Mouse (Mus musculus): ENCODE data around the gene Tmem121b. TPM values are rescaled to one million over a fixed set of nuclear protein-coding genes. Genes with fewer than 3 reads are reported as not detected.

The Tmem121b gene
- polyA plus RNA-seq, 1 experiment from 2014 or later: 0.17 TPM

DNA sequence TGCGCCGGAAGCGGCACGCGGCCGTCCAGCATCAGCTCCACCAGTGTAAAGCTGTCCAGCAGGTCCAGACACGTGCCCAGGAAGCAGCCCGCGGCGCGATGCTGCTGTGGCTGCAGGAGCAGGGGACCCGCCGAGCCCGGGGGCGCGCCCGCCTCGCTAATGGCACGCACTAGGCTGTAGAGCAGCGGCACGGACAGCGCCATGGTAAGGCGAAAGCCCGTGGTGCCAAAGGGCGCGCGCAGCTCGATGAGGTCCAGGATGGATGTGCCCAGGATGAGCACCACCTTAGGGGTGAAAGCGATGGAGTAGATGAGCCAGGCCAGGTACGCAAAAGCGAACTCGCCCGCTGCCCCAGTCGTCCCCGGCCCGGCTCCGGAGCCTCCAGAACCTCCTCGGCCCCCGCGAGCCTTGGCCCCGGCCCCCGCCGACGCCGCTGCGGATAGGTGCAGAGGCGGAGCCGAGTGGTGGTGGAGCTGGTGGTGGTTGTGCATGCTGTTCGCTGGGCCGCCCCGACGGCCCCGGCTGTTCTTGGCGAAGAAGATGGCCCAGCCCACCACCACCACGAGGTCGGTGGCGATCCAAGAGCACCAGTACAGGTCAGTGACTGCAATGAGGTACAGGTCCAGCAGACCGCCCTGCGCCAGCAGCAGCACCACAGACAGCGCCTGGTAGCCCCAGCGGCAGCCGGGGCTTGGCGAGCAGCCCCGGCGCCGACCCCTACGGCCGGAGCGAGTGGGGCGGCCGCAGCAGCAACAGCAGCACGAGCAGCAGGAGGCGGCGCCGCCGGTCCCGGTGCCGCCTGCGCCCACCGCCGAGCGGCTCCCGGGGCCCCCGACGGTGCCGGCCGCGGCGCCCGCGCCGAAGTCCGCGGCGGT, 871 bp downstream of the Tmem121b start:
- DNase-seq (peak; percentile 73), ATAC-seq (ENCODE audit: insufficient read depth) (peak; percentile 55; the same call in 1 of the 2 replicates)
- H3K27me3 ChIP-seq (ENCODE audit: insufficient read depth, low read length): peaks cover 26% of the 10 kb centered on the region
- H3K4me3 ChIP-seq (ENCODE audit: low read depth, low read length): peak overlapping the region; percentile 59
- under 1% methylated on average over 94 of the region's 95 CpGs for WGBS
- H3K4me1 ChIP-seq (ENCODE audit: insufficient read depth): 0 out of 2 replicates have a peak, but pooled peaks cover 9% of the 10 kb centered on the region
- H3K4me2 ChIP-seq: peak overlapping the region; percentile 99
- no peaks in the 10 kb centered on the region for H3K9me3 ChIP-seq (ENCODE audit: low read depth, low read length)
- no peak overlapping the region for H3K27ac ChIP-seq (ENCODE audit: low read depth)
- no peaks in the 10 kb centered on the region for H3K36me3 ChIP-seq (ENCODE audit: insufficient read depth)
- TF ChIP-seq CTCF (IDR thresholded peaks at IDR 0.05; ENCODE audit: low read depth): no peak
- peak overlapping the region; percentile 49 for H3K9ac ChIP-seq

DNA sequence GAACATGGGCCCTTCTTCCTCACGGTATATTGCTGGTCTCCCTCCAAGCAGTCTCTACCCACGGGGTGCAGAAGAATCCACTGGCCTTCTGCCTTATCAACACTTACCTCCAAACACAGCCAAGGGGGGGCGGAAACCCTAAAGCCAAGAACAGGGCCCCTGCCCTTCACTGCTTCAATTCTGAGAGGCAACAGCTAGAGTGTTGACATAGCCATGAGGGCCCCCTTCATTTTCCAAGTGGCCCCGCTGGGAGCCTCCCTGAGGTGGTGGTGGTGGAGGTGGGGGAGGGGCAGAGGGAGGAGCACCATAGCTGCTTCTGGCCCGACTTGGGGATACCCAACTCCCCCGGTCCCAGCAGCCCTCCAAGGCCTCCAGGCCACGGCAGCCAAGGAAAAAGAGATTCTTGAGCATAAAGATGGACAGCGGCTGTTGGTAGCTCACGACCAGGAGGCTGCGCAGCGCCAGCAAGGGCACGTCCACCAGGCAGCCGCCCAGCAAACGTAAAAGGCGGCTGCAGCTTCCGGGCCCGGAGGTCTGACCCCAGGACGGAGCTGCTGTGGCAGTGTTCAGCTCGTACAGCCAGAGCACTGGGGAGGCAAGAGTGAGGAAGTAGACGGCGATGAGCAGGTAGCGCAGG, 1.6 kb downstream of the Tmem121b start:
- H3K4me3 ChIP-seq (ENCODE audit: low read depth, low read length): peak overlapping the region; percentile 59
- WGBS: 8% methylated on average over 22 of the region's 22 CpGs
- H3K27ac ChIP-seq (ENCODE audit: low read depth): no peak overlapping the region
- H3K4me2 ChIP-seq: peak overlapping the region; percentile 99
- ATAC-seq (ENCODE audit: insufficient read depth) (peak; percentile 51; the same call in 1 of the 2 replicates), DNase-seq (peak; percentile 53)
- no peaks in the 10 kb centered on the region for H3K9me3 ChIP-seq (ENCODE audit: low read depth, low read length)
- H3K9ac ChIP-seq: no peak overlapping the region
- H3K27me3 ChIP-seq (ENCODE audit: insufficient read depth, low read length): peaks cover 26% of the 10 kb centered on the region
- no peak for TF ChIP-seq CTCF (IDR thresholded peaks at IDR 0.05; ENCODE audit: low read depth)
- H3K4me1 ChIP-seq (ENCODE audit: insufficient read depth): 0 out of 2 replicates have a peak, but pooled peaks cover 9% of the 10 kb centered on the region
- no peaks in the 10 kb centered on the region for H3K36me3 ChIP-seq (ENCODE audit: insufficient read depth)

DNA sequence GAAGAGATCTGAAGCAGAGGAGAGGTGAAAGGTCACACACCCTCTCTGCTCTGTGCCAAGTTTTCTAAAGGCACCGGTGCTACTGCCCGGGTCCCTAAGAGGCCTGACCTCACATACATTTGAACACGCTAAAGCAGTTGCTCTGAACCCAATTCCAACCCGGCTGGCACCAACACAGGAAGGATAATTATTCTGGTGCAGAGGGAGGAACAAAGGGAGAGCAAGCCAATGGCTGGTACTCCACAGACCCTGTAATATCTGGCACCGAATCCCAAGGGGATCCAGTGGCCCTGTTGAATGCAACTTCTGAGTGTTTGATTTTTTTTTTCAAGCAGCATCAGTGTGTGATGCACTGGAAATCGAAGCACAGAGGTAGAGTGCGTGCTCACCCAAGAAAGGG, 2.5 kb downstream of the Tmem121b start:
- H3K27me3 ChIP-seq (ENCODE audit: insufficient read depth, low read length): peaks cover 26% of the 10 kb centered on the region
- H3K27ac ChIP-seq (ENCODE audit: low read depth): no peak overlapping the region
- H3K36me3 ChIP-seq (ENCODE audit: insufficient read depth): no peaks in the 10 kb centered on the region
- no peak overlapping the region for H3K9ac ChIP-seq
- ATAC-seq (ENCODE audit: insufficient read depth) (no peak), DNase-seq (no peak)
- H3K4me2 ChIP-seq: no peak overlapping the region
- 47% methylated on average over 7 of the region's 7 CpGs for WGBS
- H3K9me3 ChIP-seq (ENCODE audit: low read depth, low read length): no peaks in the 10 kb centered on the region
- 0 out of 2 replicates have a peak, but pooled peaks cover 9% of the 10 kb centered on the region for H3K4me1 ChIP-seq (ENCODE audit: insufficient read depth)
- H3K4me3 ChIP-seq (ENCODE audit: low read depth, low read length): no peak overlapping the region
- TF ChIP-seq CTCF (IDR thresholded peaks at IDR 0.05; ENCODE audit: low read depth): no peak

DNA sequence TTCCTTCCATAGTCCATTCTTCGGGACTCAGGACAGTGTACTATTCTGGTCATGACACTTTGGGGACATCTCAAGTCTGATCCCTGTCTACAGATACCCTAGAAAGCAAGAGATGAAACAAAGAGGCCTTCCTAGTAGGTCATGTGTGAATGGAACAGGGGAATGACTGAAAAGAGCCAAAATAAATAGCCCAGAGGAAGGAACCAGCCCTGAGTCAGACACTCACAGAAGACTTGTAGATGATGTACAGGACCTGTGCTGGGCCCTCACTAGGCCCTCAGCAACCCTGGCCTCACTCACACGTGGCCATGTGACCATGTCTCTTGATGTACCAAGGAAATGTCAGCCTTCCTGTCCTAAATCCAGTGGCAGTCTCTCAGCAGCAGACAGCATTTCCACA, 4.1 kb downstream of the Tmem121b start:
- Histone ChIP-seq H3K27ac (ENCODE audit: low read depth) (no peak overlapping the region), H3K9me3 (ENCODE audit: low read depth, low read length) (no peaks in the 10 kb centered on the region), H3K4me1 (ENCODE audit: insufficient read depth) (0 out of 2 replicates have a peak, but pooled peaks cover 9% of the 10 kb centered on the region), H3K4me2 (no peak overlapping the region), H3K4me3 (ENCODE audit: low read depth, low read length) (no peak overlapping the region), H3K27me3 (ENCODE audit: insufficient read depth, low read length) (peaks cover 26% of the 10 kb centered on the region), H3K36me3 (ENCODE audit: insufficient read depth) (no peaks in the 10 kb centered on the region), H3K9ac (no peak overlapping the region)
- WGBS: 51% methylated on average over 2 of the region's 2 CpGs
- no peak for ATAC-seq (ENCODE audit: insufficient read depth)
- no peak for TF ChIP-seq CTCF (IDR thresholded peaks at IDR 0.05; ENCODE audit: low read depth)
- DNase-seq: no peak

DNA sequence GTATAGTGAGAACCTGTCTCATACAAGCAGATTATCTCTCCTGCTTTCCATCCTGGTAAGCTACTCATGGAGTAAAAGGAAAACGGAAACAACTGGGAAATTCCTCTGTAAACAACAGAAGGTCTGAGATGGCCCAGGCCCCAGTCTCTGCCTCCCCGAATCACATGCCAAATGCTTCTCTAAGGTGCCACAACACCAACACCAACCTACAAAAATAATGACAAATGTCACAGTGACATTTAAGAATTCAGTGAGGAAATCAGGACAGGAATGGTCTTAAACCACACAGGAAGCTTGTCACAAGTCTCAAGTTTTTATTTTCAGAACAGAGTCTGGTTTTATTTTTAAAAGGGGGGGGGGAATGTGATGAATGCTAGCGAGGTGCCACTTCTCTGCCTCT, 5.0 kb downstream of the Tmem121b start:
- H3K9ac ChIP-seq: no peak overlapping the region

DNA sequence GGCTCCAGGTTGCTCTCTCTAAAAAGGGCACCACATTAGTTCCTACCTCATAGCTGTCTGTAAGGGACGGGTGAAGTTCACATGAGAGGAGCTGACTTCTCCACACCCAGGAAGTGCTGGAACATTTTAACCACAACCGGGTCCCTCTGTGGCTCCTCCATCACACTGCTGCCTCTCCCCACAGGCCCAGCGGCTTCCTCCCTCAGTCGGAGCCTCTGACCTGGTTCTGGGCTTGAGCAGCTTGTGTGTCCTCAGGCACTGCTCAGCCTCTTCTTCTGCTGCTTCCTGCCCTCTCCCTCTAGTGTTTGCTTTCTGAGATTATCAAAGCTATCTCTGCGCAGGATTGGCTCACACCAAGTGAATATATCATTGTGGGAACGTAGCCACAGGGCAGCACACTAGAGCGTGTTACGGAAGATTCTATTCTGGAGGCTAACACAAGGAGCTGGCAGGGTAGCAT, 7.5 kb downstream of the Tmem121b start:
- H3K4me1 ChIP-seq (ENCODE audit: insufficient read depth): no peaks in the 10 kb centered on the region
- WGBS: 33% methylated on average over 8 of the region's 8 CpGs
- ATAC-seq (ENCODE audit: insufficient read depth): no peak

More for the DNA sequence above, 5.0 kb downstream of the Tmem121b start:
- ATAC-seq (ENCODE audit: insufficient read depth) (no peak), DNase-seq (no peak)
- no peaks in the 10 kb centered on the region for H3K9me3 ChIP-seq (ENCODE audit: low read depth, low read length)
- no peak overlapping the region for H3K4me2 ChIP-seq
- peaks cover 25% of the 10 kb centered on the region for H3K27me3 ChIP-seq (ENCODE audit: insufficient read depth, low read length)
- H3K4me3 ChIP-seq (ENCODE audit: low read depth, low read length): no peak overlapping the region
- H3K4me1 ChIP-seq (ENCODE audit: insufficient read depth): 0 out of 2 replicates have a peak, but pooled peaks cover 9% of the 10 kb centered on the region
- no peak for TF ChIP-seq CTCF (IDR thresholded peaks at IDR 0.05; ENCODE audit: low read depth)
- no peaks in the 10 kb centered on the region for H3K36me3 ChIP-seq (ENCODE audit: insufficient read depth)
- H3K27ac ChIP-seq (ENCODE audit: low read depth): no peak overlapping the region
- 41% methylated on average over 3 of the region's 3 CpGs for WGBS

DNA sequence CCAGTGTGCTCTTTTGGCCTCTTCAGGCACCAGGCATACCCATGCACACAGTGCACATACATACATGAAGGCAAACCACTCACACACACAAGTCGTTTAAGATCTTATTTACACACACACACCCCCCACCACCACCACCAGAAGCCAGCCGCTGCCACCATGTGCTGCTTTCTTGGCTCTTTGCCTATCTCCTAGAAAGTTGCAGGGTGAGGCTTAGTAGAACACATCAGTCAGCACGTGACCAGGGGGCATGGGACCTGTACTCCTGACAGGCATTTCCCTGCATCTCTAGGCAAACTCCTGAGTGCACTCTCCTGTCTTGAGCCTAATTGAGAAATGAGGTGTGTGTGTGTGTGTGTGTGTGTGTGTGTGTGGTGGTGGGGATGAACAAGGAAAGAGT, 8.6 kb downstream of the Tmem121b start:
- DNase-seq: no peak
- H3K9ac ChIP-seq: no peak overlapping the region
- H3K4me1 ChIP-seq (ENCODE audit: insufficient read depth): no peaks in the 10 kb centered on the region
- TF ChIP-seq CTCF (IDR thresholded peaks at IDR 0.05; ENCODE audit: low read depth): no peak
- no peak overlapping the region for H3K4me2 ChIP-seq
- H3K9me3 ChIP-seq (ENCODE audit: low read depth, low read length): no peaks in the 10 kb centered on the region
- no peaks in the 10 kb centered on the region for H3K27me3 ChIP-seq (ENCODE audit: insufficient read depth, low read length)
- H3K36me3 ChIP-seq (ENCODE audit: insufficient read depth): no peaks in the 10 kb centered on the region
- WGBS: 61% methylated on average over 3 of the region's 3 CpGs
- no peak overlapping the region for H3K4me3 ChIP-seq (ENCODE audit: low read depth, low read length)
- H3K27ac ChIP-seq (ENCODE audit: low read depth): no peak overlapping the region
- no peak for ATAC-seq (ENCODE audit: insufficient read depth)

More for the DNA sequence above, 7.5 kb downstream of the Tmem121b start:
- Histone ChIP-seq H3K27me3 (ENCODE audit: insufficient read depth, low read length) (no peaks in the 10 kb centered on the region), H3K4me3 (ENCODE audit: low read depth, low read length) (no peak overlapping the region), H3K4me2 (no peak overlapping the region), H3K9me3 (ENCODE audit: low read depth, low read length) (no peaks in the 10 kb centered on the region), H3K36me3 (ENCODE audit: insufficient read depth) (no peaks in the 10 kb centered on the region), H3K27ac (ENCODE audit: low read depth) (no peak overlapping the region), H3K9ac (no peak overlapping the region)
- DNase-seq: no peak
- TF ChIP-seq CTCF (IDR thresholded peaks at IDR 0.05; ENCODE audit: low read depth): no peak

All from lung, embryonic 14.5 days (tissue).